Mouse (Mus musculus): ENCODE data around the gene Olfr1249.

GRCm38 (mm10) chr2:89593057-89593456 lies 41.7 kb downstream of the Olfr1249 start, which contains the start of gene Olfr1246:
- TF ChIP-seq CTCF (IDR thresholded peaks at IDR 0.05; ENCODE audit: extremely low read depth, insufficient read depth, insufficient read length, insufficient replicate concordance) (no peak), POLR2A (IDR thresholded peaks at IDR 0.05; ENCODE audit: low read depth, low read length) (no peak)

Data from spleen, adult 2 months (tissue).